Mouse (Mus musculus): ENCODE measurements around the gene Aven.
"Not testable (repeated sequence)": the region's sequence is repeated elsewhere in the genome, so short reads cannot be mapped to it uniquely, and the experiment has no call there.

Aven gene

GRCm38 (mm10) chr2:112492856-112493538 lies at the start of gene Aven:
Aven (plus strand) TSS chr2:112492964.
- DNase-seq = peak; percentile 81

DNA sequence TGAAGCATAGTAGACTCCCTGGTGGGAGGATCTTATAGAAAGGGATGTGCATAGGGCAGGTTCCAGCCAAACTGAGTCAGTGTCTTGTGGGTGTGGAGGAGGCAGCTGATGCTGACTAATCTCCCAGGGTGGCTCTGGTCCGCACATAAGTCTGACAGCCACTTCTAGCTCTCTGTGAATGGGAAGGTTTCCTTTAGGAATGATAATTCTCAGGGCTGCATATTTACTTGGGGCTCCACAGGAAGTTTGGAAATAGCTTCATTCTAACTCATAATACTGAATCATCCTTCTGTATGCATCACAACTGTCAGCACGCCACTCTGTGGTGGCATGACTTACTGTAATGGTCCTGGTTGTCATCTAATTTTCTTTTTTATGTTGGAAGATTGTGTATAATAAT lies 49.3 kb upstream of the Aven start:
- no peak for DNase-seq

GRCm38 (mm10) chr2:112445511-112445910 lies 47.3 kb upstream of the Aven start:
- no peak for DNase-seq

GRCm38 (mm10) chr2:112448046-112448445 lies 44.7 kb upstream of the Aven start:
- not testable (repeated sequence) for DNase-seq

DNA sequence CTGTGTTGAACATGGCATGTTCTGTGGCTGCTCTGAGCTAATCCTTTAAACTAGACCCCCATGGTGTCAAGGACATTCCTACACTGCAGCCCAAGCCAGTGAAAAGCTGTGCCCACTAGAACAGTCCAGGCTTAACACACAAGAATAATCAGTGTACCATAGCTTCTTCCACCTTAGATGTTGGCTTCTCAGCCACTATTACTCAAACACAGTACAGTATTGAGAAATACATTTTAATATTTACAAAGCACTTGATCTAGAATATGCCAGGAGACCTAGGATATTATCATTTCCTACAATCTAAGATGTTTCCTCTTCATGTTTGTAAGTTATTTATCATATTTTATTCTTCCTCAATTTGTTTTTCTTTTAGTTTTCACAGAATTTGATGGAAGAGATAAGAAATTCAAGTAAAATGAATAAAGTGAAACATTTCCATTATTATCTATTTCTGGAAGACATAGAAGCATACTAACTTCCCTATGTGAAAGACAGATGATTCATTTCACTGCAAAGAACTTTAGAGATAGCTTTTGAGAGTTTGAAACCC lies 44.2 kb upstream of the Aven start:
- DNase-seq = no peak

- DNase-seq = peak; percentile 30
These were observed 43.0 kb upstream of the Aven start for GRCm38 (mm10) chr2:112449597-112450296.

GRCm38 (mm10) chr2:112452513-112452912 lies 40.3 kb upstream of the Aven start:
- DNase-seq = not testable (repeated sequence)

- no peak for DNase-seq
These were observed 38.5 kb upstream of the Aven start for GRCm38 (mm10) chr2:112454125-112454861.

GRCm38 (mm10) chr2:112454862-112455564 lies 37.8 kb upstream of the Aven start, which contains the start of gene Emc7:
Emc7 (plus strand) TSS chr2:112454997.
- DNase-seq = peak; percentile 98

DNA sequence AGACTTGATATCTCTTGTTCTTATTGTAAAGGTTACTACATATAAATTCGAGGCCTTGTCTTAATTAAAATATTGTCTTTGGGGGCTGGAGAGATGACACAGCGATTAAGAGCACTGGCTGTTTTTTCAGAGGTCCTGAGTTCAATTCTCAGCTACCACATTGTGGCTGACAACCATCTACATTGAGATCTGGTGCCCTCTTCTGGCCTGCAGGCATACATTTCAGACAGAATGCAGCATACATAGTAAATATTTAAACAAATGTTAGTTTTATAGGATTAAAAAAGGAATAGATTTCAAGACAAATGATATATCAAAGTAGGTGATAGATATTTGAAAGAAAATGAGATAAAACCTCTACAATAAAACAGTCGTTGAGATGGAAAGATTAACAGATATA lies 32.2 kb upstream of the Aven start:
- DNase-seq = no peak

GRCm38 (mm10) chr2:112469542-112469941 lies 23.2 kb upstream of the Aven start:
- no peak for DNase-seq

DNA sequence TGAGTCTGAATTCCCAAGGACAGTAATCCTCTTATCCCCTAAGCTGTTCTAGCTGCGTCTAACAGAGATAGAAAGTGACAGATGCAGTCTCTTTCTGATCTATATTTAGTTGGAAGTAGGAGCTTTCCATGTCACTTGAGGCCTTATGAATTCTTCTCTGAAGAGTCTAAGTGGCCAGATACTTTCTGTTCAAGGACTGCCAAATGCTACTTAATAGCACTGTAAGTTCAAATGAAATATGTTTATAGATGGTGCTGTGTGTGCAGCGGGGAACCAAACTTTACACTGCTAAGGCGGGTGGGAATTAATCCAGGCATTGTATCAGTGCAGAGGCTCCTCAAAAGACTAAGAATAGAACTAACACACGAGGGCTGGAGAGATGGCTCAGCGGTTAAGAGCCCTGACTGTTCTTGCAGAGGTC lies 21.8 kb upstream of the Aven start:
- DNase-seq = no peak

GRCm38 (mm10) chr2:112472076-112472475 lies 20.7 kb upstream of the Aven start:
- DNase-seq = no peak

GRCm38 (mm10) chr2:112474997-112475724 lies 17.6 kb upstream of the Aven start:
- DNase-seq = no peak

DNA sequence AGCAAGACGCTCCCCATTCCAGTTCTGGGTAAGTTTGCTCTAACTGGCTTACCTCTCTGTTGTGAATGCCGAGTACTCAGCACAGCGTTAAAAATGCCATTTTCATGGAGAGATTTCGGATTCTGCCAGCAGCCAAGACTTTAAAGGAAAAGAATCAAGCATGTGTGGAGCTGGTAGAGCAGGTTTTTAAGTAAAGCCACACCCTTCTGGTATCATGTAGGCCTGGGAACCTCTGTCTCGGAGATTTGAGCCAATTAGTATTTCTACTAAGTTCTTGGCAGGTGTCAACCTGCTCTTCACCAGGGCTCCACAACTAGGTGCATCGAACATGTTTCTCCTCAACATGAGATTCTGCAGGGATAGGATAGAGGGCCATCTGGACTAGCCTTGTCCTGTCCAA lies 16.2 kb upstream of the Aven start:
- DNase-seq = no peak

GRCm38 (mm10) chr2:112480669-112481068 lies 12.1 kb upstream of the Aven start, which contains the start of gene Chrm5:
Chrm5 (minus strand) TSS chr2:112480769.
- DNase-seq = no peak

- peak; percentile 20 for DNase-seq
These were observed 11.2 kb upstream of the Aven start for GRCm38 (mm10) chr2:112481564-112481963.

DNA sequence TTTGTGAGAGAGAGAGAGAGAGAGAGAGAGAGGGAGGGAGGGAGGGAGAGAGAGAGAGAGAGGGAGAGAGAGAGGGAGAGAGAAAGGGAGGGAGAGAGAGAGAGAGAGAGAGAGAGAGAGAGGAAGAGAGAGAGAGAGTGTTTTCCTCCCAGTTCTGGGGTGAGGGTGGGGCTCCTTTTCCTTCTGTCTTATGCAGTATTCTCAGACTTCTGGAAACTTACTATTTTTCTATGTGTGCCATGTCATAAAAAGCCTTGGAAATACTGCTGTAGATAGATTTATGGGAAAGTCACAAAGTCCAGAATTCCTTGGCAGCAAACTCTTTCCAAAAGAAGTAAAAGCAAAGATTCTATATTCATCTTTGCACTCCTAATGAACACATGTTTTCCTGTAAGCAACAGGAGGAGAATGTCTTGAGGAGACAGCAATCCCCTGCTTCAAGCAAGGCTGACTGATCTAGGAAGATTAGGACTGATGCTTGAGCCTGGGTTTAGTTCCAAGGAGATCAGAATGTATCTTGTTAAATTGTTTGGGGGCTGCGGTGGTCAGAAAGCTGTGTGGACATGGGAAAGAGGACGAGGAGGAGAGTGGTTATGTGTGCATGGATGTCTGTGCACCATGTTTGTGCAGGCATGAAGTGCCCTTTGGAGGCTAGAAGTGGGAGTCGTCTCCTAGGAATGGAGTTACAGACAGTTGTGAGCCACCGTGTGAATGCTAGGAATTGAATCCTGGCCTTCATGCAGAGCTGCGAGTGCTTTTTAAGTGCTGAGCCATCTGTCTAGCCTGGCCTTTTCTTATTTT lies 10.0 kb upstream of the Aven start:
- DNase-seq = no peak

DNA sequence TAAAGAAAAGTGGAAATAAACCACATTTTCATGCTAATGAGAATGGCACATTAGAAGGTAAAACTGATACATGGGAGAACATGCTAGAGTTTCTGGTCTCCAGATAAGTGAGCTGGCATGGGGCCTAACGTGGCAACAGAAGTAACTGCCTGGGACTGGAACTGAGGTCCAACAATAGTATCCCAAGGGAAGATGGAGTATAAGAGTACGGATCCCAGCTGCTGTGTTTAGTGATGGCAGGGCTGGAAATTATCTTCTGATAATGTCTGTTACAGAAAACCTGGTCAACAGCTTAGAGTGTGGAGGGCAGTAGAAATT lies 9.5 kb upstream of the Aven start:
- DNase-seq = no peak

DNA sequence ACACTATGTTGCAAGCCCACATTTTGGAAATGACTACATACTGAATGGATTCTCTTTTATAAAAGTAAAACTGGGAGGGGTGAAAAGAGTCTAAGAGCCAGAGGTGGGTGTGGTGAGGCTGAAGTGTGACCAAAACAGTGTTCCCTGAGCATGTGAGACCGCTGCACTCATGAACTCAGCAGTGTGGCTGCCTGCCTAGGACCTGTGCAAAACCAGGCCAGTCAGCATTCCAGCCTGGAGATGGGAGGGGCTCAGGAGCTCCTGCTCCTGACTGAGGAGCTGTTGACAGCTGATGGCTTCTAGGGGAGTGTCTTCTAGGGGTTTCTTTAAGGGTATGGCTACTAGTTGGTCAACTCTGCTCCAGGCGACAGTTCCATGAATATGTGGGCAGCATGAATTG lies 7.9 kb upstream of the Aven start:
- no peak for DNase-seq

DNA sequence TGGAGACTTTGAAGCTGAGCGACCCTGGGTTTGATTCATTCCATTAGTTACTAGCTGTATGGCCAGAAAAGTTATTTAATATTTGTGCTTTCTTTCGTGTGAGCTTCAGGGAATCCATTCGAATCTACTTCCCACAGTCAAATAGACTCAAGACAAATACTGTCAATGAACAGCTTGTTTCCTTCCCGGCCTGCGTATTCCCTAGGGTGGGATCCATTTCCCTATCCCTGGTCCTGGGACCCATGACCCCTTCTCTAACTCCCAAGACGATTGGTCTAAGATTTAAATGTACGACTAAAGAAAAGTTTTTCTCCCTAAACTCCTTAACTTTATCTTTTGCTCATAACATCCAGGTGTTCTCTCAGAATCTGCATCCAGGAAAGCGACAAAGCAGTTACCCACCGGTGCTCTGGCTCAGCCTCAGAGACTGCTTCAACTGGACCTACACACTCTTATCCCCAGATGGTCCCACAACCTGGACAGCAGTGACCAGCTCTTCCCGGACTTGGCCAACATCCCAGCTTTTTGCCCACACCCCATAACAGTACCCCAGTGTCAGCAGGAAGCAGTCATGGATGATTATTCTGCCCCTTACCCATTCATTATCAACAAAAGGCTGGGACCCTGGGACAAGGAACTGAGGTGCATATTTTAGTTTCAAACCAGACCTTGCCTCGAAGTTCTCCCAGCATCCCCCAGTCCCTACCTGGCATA lies 2.1 kb upstream of the Aven start:
- DNase-seq = no peak

Measured in thymus, postnatal 14 days (tissue).